Mouse (Mus musculus) erythroblast, adult 5-6 weeks (primary cell): ENCODE measurements around the gene Rock2. TPM values are rescaled to one million over a fixed set of nuclear protein-coding genes. Genes with fewer than 3 reads are reported as not detected.

Experiments
- ATAC-seq: replicated peaks from 2 replicates; pipeline ENCODE4 v1.8.0; 2016; ENCODE audit warnings: moderate number of reproducible peaks, mild to moderate bottlenecking, moderate TSS enrichment, inconsistent platforms; ENCODE audit not compliant: poor library complexity, low FRiP score, severe bottlenecking
- total RNA-seq, 2 experiments: library from RNA; stranded (forward) in 1 of 2; stranded (reverse) in 1 of 2; fragments of 150-400 nt in 1 of 2; fragments of 200-764, 138-1000 nt in 1 of 2; gene quantifications; 2 replicates each; pipeline versions ENCODE4 v1.2.3 to v1.2.4; 2015 to 2017; ENCODE audit warnings: low replicate concordance in 2 of 2

Gene Rock2
- 15.5 and 21.9 TPM in 2 replicates for total RNA-seq (2015; ENCODE audit: low replicate concordance)
- total RNA-seq (2017; ENCODE audit: low replicate concordance) = 21.3 and 24.2 TPM in 2 replicates

DNA sequence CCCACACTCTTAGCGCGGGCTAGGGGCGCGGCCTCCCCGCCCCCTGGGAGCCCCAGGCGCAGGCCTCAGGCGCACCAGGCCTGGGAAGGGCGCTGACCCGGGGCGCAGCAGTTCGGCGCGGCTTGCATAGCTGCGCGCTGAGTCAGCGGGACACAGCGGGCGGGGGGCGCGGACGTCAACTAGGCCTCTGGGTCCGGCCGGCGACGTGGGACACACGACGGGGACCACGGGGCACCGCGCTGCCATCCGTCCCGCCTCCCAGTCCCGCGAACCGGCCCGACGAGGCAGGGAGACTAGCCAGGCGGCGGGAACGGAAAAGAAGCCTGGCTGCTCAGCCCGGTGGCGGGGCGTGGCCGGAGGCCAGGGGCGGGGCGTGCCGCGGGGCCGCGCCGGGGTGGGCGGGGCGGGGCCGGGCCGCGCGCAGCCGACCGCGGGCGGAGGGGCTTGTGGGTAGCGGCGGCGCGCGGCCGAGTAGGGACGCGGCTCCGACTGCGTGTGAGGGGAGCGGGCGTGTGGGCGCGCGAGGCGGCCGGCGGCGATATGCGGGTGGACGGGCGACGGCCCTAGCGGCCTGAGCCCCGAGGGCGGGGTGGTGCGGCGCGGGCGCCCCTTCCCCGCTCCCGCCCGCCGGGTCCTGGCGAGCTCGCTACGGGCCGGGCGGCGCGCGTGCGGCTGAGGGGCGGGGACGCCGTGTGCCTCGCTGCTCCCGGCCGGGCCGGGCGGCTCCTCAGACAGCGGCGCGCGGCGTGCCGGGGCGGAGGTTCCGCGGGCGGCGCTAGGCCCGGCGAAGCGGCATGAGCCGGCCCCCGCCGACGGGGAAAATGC is at the start of gene Rock2:
Rock2 (plus strand) TSS at position 500 of the 825 bp plus-strand sequence.
- peak; percentile 84 for ATAC-seq

DNA sequence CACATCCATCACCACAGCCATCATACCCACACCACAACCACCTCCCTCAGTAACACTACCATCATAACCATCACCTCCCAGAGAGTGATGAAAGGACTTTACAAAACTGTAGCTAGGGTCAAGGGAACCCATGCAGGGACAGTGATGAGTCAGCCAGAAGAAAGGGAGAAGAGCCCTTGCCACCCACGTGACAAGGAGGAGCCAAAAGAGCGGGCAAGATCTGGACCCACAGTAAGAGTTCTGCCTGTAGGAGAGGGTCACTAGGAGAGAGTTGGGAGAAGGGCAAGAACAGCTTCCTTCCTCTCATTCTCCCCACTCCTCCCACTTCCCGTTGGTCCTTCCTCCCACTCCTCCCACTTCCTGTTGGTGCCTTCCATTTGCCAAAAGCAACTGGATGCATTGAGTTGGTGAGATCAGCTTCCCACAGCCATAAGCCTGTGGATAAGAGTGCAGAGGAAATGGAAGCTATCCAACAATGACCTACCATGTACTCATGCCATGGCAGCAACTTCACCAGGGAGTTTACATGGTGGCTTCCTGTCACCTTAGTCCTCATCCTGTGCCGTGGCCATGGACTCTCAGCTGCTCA is 47.4 kb upstream of the Rock2 start:
- ATAC-seq = no peak

DNA sequence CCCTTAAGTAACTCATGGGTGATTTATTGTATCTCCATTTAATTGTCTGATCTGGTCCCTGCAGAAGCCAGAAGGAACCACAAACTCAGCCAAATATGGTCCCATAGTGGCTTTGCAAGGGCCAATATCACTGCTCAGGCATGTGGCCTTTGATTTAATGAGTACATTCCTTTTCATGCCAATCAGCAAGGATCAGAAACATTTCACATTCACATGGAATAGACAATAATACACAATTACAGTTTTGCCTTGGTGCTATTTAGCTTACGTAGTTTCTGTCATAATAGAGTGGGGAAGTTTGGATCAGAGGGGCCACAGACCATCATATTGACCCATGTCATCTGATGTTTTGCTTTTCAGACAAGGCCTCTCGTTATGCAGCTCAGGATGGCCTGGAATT is 46.2 kb upstream of the Rock2 start:
- no peak for ATAC-seq

DNA sequence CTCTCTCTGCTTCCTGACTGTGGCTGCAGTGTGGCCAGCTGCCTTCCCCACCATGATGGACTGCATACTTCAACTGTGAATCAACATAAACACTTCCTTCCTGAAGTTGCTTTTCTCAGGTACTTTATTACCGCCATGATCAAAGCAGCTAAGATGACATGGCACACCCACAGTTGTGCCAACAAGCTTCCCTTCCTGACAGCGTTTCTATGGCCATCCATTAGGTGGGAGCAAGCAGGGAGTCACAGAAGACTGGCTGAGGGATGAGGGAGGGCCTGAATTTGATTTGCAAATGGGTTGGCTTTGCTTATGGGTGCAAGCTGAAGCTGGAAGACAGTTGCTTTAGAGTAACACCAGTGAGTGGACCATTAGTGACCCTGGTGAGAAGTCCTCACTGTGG is 44.9 kb upstream of the Rock2 start:
- ATAC-seq = no peak

DNA sequence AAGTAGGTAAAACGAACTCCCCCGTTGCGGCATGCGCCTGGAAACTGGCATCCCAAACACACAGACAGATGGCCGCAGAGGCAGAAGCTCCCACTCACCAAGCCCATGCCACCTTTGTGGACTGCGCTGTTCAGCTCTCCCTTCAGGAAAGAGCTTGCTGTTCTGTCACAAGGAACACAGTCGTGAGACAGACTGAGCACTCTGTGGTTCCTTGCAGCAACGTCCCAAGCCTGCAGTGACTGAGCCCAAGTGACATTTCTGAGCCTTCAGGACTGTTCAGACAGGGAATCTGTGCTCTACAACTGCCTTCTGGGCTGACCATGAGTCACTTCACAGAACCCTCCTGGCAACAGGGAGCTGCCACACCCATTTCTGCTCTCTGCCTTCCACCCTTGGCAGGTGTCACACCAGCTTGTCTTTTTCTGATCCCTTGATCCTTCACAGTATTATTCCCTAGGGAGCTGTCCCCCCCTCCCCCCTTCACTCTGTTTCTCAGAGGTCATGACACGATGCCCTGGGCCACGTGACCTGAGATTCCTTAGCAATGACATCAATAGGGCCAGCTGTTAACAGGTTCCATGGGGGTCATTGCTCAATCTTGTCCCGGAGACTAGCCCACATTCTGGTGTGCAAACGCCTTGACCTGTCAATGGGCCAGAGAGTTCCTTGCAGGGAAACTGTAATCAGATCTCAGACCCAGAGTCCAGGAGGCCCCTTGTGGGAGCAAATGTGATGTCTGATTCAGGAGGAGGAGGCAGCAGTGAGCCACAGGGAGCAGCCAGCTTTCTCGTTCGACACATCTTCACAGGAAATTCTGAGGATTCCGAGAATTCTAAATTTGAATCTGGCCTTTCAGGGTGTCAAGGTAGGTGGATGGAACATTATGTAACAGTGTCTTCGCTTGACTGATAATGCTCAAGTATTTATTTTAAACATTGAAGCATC is 44.0 kb upstream of the Rock2 start:
- no peak for ATAC-seq

DNA sequence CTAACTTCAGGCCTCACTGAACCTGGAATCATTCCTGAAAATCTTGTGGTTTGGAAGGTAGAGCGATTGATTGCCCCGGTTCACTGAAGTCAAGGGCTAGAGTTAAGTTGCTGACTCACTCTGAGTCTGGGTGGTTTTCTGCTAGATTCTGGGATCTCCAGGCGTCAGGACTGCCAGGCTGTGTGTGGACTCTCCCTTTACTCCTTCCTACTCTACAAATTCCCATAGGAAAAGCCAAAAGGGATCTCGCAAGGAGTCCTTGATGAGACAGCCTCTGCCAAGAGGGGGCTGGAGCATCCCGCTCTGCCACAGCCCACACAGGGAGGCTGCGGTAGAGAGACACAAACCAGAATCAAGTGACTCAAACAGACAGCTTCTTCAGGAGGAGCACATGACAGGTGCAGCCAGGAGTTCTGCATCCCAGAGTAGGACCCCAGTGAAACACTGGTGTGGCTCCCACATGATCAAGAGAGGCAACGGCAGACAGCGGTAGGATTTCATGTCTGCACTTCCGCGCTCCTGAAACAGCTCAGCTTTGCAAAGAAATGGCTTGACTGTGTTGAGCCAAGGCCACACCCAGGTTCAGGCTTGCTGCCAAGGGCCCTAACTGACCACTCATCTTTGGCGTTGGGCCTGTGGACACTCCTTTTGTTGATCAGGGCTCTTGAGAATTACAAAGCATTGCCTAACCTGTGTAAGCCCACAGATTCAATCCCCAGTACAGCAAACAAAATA is 41.1 kb upstream of the Rock2 start:
- no peak for ATAC-seq

DNA sequence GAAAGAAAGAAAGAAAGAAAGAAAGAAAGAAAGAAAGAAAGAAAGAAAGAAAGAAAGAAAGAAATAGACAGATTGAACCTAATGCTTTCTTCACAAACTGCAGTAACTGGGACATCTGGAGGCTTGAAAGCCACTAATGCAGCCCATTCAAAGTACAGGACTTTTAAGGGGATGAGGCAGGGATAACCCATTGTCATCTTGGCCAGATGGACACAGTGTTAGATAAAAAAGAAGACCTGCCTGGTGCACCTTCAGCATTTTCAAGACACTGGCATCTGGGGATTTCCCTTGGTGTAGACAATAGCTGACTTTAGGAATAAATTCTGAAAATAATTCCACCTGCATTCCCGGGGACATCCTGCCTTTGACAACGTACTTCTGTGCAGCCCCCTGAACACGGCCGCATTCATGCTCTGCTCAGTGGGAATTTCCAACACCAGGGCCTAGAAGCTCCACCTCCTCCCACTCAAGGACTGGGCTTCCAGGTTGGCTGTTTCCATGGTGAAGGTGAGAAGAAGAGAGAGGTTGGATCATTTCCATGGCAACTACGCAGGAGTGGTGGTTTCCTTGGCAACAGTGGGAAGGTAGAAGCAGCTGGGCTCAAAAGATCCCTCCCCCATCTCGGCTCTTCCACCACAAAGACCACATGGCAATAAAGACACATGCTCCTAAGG is 38.9 kb upstream of the Rock2 start:
- no peak for ATAC-seq

DNA sequence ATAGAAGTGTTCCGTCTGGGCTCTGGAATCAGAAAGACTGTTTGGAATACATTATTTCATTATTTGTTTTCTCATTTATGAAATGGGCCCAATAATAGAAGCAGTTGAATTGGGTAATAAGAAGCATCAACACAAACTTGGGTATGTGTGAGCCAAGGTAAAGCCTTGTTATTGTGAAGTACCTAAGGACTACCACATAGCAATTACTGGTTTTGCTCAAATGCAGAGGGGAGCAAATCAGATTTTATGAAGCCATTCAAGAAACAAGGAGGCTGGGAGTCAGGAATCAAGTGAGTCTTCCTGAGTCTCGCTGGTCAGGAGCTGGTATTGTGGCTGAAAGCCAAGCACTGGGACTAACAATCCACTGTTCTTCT is 38.4 kb upstream of the Rock2 start:
- ATAC-seq = no peak

DNA sequence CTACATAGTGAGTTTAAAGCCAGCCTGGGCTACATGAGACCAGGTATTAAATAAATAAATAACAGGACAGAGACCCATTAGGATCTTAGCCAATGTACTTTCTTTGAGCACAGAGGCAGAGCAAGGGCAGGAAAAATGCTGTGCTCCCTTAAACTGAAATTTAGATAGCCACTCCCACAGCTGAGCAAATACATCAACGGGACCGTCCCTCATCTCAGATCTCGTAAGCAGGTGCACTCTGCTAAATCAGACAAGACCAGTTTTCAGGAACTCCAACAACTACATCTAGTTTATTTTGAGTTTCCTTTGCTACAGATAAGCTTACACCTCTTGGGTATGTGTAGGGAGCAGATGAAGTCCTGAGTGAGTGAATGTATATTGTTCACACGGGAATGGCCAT is 36.6 kb upstream of the Rock2 start:
- no peak for ATAC-seq

DNA sequence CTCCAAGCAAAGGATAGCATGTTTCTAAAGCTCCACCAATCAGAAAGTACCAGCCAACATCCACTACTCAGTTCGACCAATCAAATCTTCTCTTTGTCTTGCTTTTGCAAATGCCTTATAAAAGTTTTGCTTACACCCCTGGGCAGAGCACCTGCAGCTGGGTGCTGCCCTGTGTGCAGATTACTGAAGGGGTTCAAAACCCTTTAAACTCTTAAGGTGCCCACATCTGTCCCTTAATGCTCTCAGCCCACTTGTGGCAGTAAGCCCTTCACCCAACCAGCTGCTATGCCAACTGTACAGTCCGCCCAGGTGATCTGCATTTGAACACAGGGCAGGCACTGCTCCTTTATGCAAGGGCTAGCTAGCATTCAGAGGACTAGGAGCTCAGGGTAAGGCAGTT is 34.9 kb upstream of the Rock2 start:
- no peak for ATAC-seq

DNA sequence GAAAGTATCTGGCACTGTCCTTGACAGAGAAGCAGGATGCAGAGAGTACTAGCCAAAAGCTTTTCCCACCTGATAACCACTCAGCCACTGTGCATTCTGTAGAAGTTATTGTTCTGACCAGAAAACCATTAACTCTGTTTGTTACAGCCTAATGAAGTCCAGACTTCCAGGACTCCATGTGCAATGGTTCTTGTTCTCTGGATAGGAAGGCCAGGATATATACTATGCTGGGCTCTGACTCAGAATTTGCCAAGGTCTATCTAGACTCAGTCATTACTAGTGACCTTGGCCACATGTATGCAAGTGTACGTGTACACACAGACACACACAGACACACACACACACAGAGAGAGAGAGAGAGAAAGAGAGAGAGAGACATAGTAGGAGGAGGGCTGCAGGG is 34.2 kb upstream of the Rock2 start:
- ATAC-seq = no peak

DNA sequence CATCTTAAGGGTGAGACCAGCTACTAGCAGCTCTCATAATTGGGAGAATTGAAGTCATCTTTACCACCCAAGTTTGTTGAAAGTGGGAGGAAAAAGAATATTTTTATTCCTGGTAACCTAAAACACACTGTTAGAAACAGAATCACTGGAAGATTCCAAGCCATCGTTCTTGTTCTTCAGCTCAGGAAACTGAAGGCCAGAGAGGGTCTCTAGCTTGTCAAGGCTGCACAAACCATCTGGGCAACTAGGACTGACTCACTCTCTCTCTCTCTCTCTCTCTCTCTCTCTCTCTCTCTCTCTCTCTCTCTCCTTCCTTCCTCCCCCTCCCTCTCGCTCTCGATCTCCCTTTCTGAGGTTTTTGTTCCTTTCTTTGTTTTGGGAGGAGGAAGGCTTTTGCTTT is 33.7 kb upstream of the Rock2 start:
- no peak for ATAC-seq

DNA sequence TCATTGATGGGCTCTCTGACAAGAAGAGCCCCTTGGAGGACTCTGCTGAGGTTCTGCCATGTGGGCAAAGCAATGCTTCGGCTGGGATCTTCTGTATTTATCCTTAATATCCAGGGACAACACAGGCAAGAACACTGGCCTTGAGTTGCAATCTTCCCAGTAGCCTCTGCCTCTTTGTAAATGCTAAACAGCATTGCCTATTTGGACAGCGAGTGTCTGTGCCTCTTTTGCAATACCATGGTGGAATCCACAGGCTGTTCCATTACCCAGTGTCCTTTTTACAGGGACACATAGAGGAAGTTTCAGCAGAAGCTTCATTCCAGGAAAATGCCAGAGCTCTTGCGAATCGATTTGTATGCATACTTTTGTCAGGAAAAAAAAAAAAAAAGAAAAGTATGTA is 30.2 kb upstream of the Rock2 start:
- no peak for ATAC-seq

DNA sequence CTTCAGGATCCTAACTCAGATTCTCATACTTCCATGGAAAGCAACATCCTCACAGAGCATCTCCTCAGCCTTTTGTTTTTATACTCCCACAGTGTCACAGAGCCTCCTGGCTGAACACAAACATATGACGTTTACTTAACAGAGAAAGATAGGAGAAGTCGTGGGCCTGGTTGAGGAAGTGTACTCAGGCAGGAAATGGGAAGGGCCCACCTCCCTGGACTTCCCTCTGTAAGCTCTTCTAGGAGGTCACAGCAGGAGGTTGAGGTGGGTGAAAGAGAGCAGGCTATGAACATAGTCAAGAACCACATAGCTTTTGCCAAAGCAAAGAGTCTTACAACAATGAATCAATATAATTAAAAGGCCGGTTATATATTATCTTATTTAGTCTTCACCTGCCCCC is 28.8 kb upstream of the Rock2 start:
- ATAC-seq = no peak

DNA sequence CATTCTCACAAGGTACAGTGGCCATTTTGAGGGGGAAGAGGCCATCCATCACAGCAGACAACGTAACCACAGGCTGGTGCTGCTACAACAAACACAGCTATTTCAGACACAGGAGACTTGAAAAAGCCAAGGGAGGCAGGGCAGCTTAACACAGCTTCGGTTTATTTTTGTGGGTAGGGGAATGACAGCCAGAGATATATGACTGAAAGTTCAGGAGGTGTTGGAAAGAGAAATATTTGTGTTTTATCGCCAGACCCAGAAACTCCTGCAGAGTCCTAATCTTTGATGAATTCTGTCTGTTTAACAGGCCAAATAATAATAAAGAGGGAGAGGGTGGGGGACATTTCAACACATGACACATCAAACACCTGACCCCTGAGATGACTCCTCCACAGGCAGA is 28.2 kb upstream of the Rock2 start:
- ATAC-seq = no peak

DNA sequence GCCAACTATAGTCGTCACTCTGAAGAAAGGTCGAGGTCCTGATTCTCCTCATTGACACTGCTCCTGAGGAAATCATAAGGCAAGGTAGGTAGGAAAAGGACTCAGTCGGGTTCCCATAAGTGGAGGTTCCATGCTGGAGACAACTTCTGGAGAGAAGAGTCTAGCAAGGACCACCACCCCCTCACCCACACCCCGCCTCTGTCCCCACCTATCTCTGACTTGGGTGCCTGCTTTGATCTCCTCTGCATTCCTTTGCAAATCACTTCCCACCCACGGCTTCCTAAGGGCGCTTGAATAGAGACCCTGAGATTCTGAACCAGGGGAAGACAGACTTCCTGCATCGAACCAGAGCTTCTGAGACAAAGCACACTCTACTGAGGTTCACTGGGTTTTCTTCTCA is 27.4 kb upstream of the Rock2 start:
- no peak for ATAC-seq

DNA sequence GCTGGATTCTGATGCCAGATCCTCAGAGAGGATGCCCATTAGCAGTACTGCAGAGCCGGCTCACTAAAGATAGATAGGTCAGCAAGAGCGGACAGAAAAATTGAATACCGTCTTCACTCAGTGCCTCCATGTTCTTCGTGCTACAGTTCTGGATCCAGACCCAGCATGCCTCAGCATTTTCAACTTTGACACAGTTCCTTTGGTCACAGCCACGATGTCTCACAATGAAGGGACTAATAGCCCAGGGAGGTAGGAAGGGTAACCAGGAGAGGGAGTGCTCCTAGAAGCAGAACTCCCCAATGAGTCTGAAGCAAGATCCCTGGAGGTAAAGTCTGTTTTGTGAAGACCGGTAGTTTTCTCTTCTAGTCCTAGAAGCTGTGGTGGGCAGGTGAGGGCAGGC is 26.1 kb upstream of the Rock2 start:
- no peak for ATAC-seq

DNA sequence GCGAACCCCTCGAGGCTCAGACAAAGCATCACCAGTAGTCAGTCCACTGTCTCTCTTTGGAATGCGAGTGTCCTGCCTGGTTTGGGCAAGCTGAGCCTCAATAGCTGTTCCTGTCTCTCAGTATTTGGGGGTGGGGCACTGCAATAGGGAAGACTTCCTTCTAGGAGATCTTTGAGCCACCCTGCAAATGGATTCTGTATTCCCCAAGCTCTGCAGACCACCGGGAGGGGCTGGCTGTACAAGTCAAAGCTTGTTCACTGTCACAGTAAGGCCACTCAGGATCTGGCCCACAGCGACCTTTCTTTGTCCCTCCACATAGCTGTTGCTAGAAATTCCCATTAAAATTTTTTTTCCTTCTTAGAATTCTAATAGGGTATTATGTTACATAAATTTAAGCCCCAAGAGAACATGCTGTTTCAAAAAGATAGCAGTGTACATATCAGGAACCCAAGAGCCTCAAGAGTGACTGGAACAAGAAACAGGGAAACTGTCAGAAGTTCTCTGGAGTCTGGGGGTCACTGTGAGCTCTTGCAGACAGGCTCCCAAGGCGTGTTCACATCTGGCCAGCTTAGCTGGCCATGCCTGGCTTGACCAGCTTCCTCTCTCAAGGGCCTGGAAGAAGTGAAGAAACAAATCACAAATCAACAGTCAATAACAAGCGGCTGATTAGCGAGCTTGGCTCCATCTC is 25.5 kb upstream of the Rock2 start:
- no peak for ATAC-seq

DNA sequence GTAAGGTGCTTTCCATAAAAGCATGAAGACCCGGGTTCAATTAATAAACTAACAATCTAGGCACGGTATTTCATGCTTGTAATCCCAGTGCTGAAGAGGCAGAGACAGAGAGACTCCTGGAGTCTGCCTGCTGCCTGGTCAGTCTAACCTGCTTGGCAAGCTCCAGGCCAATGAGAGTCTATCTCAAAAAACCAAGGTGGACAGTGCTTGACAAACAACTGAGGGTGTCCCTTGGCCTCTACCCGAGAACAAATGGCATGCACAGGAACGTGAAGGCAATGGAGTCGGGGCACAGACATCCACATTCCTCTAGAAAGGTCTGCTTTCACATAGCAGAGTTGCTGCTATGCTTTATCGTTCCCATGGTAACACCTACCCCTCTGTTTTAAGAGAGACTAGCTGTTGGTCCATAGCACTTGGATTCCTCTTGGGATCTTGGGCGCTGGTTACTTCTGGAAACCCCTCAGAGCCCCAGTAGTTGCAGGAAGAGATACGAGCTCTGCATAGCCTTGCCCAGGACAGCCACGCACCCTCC is 24.8 kb upstream of the Rock2 start:
- ATAC-seq = no peak
